30 mouse cellular contexts compared by ENCODE assay signal in genomic region chr9:53933375-53933774, GRCm38 (mm10). TPM values are rescaled to one million over a fixed set of nuclear protein-coding genes. Genes with fewer than 3 reads are reported as not detected.
DNase-seq lines count a peak whose midpoint lies in the region; ATAC-seq and TF ChIP-seq lines count a peak whose summit lies in the region.
"Had no signal": no experiment of that assay in that cellular context is flagged by ENCODE, and none has a peak within 500 bp of the region (broad histone marks: within the 10 kb centered on the region; RNA-seq: fewer than 3 reads in every experiment).

No protein-coding gene starts in this region.

- no peak overlapping the region for H3K4me2 ChIP-seq in forebrain, embryonic 15.5 days (replicated peaks)
- H3K4me2 ChIP-seq in forebrain, embryonic 11.5 days (ENCODE audit: low read depth, low read length, severe bottlenecking): no peak overlapping the region
- H3K4me2 ChIP-seq: embryonic facial prominence, embryonic 12.5 days; embryonic facial prominence, embryonic 15.5 days; heart, embryonic 13.5 days; hindbrain, embryonic 14.5 days had no signal

- no peak overlapping the region for H3K4me3 ChIP-seq in forebrain, embryonic 15.5 days
- no peak overlapping the region for H3K4me3 ChIP-seq in forebrain, embryonic 11.5 days (ENCODE audit: low read depth, low read length)
- H3K4me3 ChIP-seq: embryonic facial prominence, embryonic 12.5 days; embryonic facial prominence, embryonic 15.5 days; heart, embryonic 10.5 days; heart, embryonic 13.5 days had no signal

- H3K27me3 ChIP-seq in forebrain, embryonic 15.5 days: no peaks in the 10 kb centered on the region
- no peaks in the 10 kb centered on the region for H3K27me3 ChIP-seq in forebrain, embryonic 11.5 days (ENCODE audit: control insufficient read depth, insufficient read depth, low read length)
- H3K27me3 ChIP-seq: embryonic facial prominence, embryonic 12.5 days; embryonic facial prominence, embryonic 15.5 days had no signal

- ATAC-seq in forebrain, embryonic 15.5 days (replicated peaks): peak; percentile 71
- ATAC-seq in forebrain, embryonic 11.5 days (replicated peaks; ENCODE audit: low FRiP score): no peak
- ATAC-seq: CD4-positive, CD25-positive, alpha-beta regulatory T cell, adult 4 months; hindbrain, postnatal 0 days; inflammation-experienced regulatory T-cells, adult 6 months; intestine, embryonic 16.5 days had no signal

- no peaks in the 10 kb centered on the region for H3K9me3 ChIP-seq in forebrain, embryonic 15.5 days
- H3K9me3 ChIP-seq in forebrain, embryonic 11.5 days (ENCODE audit: control insufficient read depth, low read length): no peaks in the 10 kb centered on the region
- H3K9me3 ChIP-seq: embryonic facial prominence, embryonic 12.5 days; embryonic facial prominence, embryonic 15.5 days; heart, embryonic 10.5 days; heart, embryonic 13.5 days had no signal

- peaks cover 23% of the 10 kb centered on the region for H3K4me1 ChIP-seq in forebrain, embryonic 15.5 days
- no peaks in the 10 kb centered on the region for H3K4me1 ChIP-seq in forebrain, embryonic 11.5 days (replicated peaks; ENCODE audit: control insufficient read depth, insufficient read depth, low read length)
- H3K4me1 ChIP-seq: heart, embryonic 13.5 days had no signal

- no peak for TF ChIP-seq POLR2A in brain, embryonic 14.5 days (IDR thresholded peaks at IDR 0.05; ENCODE audit: borderline replicate concordance, extremely low read depth, insufficient read depth, insufficient read length, poor library complexity, severe bottlenecking)

- peak overlapping the region; percentile 75 for H3K27ac ChIP-seq in forebrain, embryonic 15.5 days (replicated peaks)
- H3K27ac ChIP-seq in forebrain, embryonic 11.5 days (ENCODE audit: low read depth, low read length): no peak overlapping the region
- H3K27ac ChIP-seq: embryonic facial prominence, embryonic 12.5 days; embryonic facial prominence, embryonic 15.5 days; heart, embryonic 10.5 days; heart, embryonic 13.5 days; hindbrain, embryonic 14.5 days; hindbrain, postnatal 0 days had no signal

- no peak for TF ChIP-seq CTCF in brain, embryonic 14.5 days (IDR thresholded peaks at IDR 0.05; ENCODE audit: borderline replicate concordance, extremely low read depth, insufficient read depth, insufficient read length)

- WGBS in forebrain, embryonic 15.5 days: 64% methylated on average over 4 of the region's 4 CpGs
- 82% methylated on average over 4 of the region's 4 CpGs for WGBS in forebrain, embryonic 11.5 days

- no peak overlapping the region for H3K9ac ChIP-seq in forebrain, embryonic 15.5 days (replicated peaks)
- no peak overlapping the region for H3K9ac ChIP-seq in forebrain, embryonic 11.5 days (ENCODE audit: low read length)
- H3K9ac ChIP-seq: embryonic facial prominence, embryonic 12.5 days; embryonic facial prominence, embryonic 15.5 days; heart, embryonic 13.5 days; hindbrain, embryonic 14.5 days had no signal

- DNase-seq in forebrain, embryonic 11.5 days (ENCODE audit: low spot score): no peak
- peak; percentile 50 for DNase-seq in brain, adult 2 months (ENCODE audit: low read depth, low spot score)
- DNase-seq in brain, embryonic 14.5 days (ENCODE audit: low read depth): peak; percentile 52
- no peak for DNase-seq in kidney, adult 9 months
- no peak for DNase-seq in gastrocnemius, postnatal 4 days (ENCODE audit: low spot score in 2 of 2)
- DNase-seq: adrenal gland, adult 2 months; adrenal gland, postnatal 14 days; cerebellum, adult 18-20 months; cerebellum, adult 9-10 months; cerebellum, postnatal 14 days; gastrocnemius, postnatal 10 days; gastrocnemius, postnatal 36 days; heart, adult 18-20 months; heart, postnatal 14 days; heart, postnatal 4 days; kidney, adult 18-20 months had no signal

- H3K36me3 ChIP-seq in forebrain, embryonic 15.5 days: peaks cover 7% of the 10 kb centered on the region; the same call in 1 of the 2 replicates
- H3K36me3 ChIP-seq in forebrain, embryonic 11.5 days (ENCODE audit: control insufficient read depth, insufficient read depth, low read length): no peaks in the 10 kb centered on the region
- H3K36me3 ChIP-seq: embryonic facial prominence, embryonic 12.5 days; embryonic facial prominence, embryonic 15.5 days; heart, embryonic 10.5 days; heart, embryonic 13.5 days had no signal

RNA-seq across cellular contexts. Expression of gene Elmod1, which starts 41.7 kb away (rescaled TPM):
- polyA plus RNA-seq in forebrain, embryonic 15.5 days (2015; fragmentation: Nextera tagmentation; extraction: Ambion mirVana): 34.7 and 34.8 TPM in 2 replicates
- polyA plus RNA-seq in forebrain, embryonic 11.5 days (2014; fragmentation: Nextera tagmentation; extraction: Ambion mirVana): 2.8 and 2.9 TPM in 2 replicates
- 55.4 and 55.5 TPM in 2 replicates for polyA plus RNA-seq in brain, embryonic 14.5 days (2012; rRNA removed)
- not detected for total RNA-seq in gastrocnemius, postnatal 4 days (2021)
- total RNA-seq: common myeloid progenitor, adult 5-6 weeks; gastrocnemius, adult 18-20 months; gastrocnemius, postnatal 36 days; MEL had no signal
- polyA plus RNA-seq: C2C12; CD4-positive, CD25-positive, alpha-beta regulatory T cell, adult 4 months; heart, embryonic 10.5 days; heart, embryonic 13.5 days; inflammation-experienced regulatory T-cells, adult 6 months had no signal

Comparison
In these comparisons a context has a peak if more than half of its experiments do, and no peak if none do; other contexts are left out.
1. DNase-seq: peak in brain, adult 2 months (single experiment) and brain, embryonic 14.5 days (single experiment); none in forebrain, embryonic 11.5 days (single experiment), kidney, adult 9 months (single experiment) and gastrocnemius, postnatal 4 days (0 of 2).